Mouse (Mus musculus) layer of hippocampus, postnatal 10 days (tissue): ENCODE results near the gene Cep85l. TPM values are rescaled to one million over a fixed set of nuclear protein-coding genes. Genes with fewer than 3 reads are reported as not detected.

Experiments
- DNase-seq, 2 experiments: peaks; one replicate each; pipeline ENCODE4 v3.0.0; 2021; ENCODE audit warnings: low spot score in 2 of 2
- total RNA-seq, 2 experiments: library from RNA; stranded (reverse); gene quantifications; 2 replicates each; pipeline ENCODE4 v1.2.3; 2021

The Cep85l gene
- total RNA-seq, 2 experiments from 2014 or later, result 20.9 to 21.4 TPM

DNA sequence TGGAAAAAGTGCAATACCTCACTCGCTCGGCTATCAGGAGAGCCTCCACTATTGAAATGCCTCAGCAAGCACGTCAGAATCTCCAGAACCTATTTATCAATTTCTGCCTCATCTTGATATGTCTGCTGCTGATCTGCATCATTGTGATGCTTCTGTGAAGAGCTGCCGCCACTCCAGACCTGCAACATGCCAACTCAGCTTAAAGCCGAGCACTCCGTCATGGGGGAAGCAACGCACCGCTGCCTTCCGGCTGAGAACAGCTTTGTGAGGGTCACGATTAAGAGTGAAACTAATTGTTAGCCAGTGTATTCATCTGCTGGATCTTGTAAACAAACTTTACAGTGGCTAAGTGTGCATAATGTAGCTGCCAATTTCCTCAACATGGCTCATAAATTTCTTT lies 35.9 kb downstream of the Cep85l start:
- no peak for DNase-seq

DNA sequence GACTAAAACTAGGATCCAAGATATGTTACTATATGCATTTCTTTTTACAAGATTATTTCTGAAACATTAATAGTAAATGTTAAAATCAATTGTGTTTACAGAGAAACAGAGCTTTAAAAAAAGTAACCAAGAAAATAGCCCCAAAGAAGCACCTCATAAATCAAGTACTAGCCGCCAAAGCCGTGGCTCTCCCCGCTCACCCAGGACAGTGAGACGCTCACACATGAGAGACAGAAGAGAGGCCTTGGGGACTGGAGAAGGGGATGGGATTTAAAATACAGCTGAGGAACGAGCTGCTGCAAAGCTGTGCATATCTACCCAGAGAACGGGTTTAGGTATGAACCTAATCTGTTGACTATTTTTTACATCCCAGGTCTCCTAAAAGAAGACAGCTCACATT lies 36.4 kb downstream of the Cep85l start:
- no peak for DNase-seq

GRCm38 (mm10) chr10:53342166-53342728 lies 37.5 kb downstream of the Cep85l start:
- no peak for DNase-seq

- DNase-seq, result peak in 1 of 2 experiments; percentile 31
Measured at GRCm38 (mm10) chr10:53341288-53341965, 38.3 kb downstream of the Cep85l start.

DNA sequence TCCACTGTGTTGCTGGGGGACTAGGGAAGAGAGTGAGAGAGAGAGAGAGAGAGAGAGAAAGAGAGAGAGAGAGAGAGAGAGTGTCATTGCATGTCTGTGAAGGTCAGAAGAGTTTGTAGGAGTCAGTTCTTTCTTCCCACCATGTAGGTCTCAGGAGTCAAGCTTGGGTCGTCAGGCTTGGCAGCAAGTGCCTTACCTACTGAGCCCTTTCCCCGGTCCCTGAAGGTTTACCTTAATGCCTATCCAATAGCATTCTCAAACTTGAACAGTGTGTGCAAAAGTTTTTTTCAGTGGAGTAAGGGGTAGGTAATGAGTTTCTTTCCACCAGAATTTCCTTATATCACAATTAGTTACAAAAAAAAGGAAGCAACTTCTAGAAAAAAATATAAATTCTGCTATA lies 40.7 kb downstream of the Cep85l start:
- DNase-seq, result no peak

DNA sequence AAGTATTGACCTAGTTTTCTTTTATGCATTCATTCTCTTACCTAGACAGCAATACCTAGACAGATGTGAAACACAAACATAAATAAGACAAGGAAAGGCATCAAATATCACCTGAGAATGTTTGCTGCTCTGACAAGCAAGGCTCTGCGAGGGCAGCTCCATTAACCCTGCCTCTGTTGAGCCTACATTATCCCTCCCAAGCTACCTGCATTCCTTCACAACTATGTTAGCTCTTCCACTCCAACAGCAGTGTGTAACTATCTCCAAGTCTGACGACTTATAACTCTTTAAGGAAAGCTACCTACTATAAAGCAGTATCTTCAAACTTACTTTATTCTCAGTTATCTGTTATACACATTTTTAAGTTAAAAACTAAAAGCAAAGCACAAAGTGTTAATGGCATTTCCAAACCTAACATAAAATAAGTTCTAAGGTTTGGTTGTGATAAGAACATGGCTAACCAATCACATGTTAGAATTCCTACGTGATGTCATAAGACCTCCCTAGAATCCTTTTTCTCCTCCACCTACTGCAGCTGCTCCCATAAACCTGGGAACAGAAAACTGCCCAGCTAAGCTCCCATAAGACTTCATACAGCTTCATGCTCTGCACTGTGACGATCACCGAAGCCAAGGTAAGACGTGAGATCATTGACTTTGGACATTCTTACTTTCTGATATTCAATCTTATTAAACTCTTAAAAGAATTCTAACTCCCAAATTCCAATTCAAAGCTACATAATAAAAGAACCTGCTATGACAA lies 42.4 kb downstream of the Cep85l start, which contains the start of gene Pln:
Gene Pln, plus strand, starts transcription at position 506 of the 762 bp plus-strand sequence.
- no peak for DNase-seq

GRCm38 (mm10) chr10:53335974-53336373 lies 43.8 kb downstream of the Cep85l start:
- DNase-seq, result no peak

DNA sequence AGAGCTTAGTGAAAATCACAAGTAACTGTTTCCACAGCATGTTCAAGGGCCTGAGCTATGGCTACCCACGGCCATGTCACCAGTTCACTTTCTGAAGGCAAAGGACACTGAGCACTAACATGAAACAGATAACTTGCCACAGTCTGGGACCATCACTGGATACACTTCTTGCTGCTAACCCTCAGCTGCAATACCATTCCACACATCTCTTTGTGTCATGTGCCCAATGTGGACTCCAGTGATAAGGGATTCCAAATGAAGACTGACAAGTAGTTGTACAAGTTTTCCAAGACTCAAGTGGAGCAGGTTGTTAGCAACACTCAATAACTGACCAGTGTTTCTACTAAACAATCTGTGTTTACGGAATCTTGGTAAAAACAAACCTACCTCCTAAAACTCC lies 44.5 kb downstream of the Cep85l start:
- no peak for DNase-seq

DNA sequence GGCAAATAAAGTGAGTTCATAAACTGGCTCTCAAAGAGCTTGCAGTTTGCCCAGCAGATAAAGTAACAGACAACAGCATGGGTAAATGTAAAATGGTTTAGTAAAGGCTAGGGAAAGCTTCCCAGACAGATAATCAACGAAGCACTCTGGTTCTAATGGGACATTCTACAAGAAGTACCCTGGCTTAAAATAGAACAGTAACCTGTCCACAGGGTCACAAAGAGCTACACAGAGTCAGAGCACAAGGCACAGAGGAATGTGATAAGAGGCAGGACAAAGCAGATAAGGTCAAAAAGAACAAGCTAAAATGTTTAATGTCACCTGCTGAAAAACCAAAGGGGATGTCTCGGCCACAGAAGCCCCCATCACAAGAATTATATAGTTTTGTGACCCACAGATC lies 47.0 kb downstream of the Cep85l start:
- DNase-seq, result no peak

DNA sequence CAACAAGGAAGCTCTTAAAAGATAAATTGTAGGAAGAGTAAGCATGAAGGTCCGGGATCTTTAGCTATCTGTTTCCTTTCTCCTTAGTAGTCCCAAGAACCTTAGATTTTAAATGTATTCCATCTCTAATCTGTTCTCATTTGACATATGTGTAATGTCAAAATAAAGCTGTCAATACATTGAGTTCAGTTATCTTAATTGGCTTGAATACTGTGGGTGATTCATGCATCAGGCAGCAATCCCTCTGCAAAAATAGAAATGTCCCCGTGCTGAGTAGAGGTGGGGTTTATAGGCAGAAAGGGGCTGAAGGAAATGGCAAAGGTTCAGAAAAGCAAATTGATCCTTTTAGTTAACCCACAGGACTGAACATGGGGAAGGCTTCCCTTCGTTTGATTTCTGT lies 50.5 kb downstream of the Cep85l start:
- no peak for DNase-seq

DNA sequence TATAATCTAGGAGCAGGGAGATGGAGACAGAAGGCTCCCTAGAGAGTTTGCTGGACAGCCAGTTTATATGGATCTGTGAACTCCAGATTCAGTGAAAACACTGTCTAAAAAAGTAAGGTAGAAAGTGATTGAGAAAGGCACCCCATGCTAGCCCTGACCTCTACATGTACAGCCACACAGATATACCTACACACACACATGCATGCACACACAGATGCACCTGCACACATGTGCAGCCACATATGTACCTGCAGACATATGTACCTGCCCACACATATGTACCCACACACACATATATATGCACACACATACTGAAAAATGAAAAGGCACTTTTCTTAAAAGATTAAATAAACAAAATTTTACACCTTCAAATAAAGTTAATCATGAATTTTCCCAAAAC lies 53.4 kb downstream of the Cep85l start:
- no peak for DNase-seq

DNA sequence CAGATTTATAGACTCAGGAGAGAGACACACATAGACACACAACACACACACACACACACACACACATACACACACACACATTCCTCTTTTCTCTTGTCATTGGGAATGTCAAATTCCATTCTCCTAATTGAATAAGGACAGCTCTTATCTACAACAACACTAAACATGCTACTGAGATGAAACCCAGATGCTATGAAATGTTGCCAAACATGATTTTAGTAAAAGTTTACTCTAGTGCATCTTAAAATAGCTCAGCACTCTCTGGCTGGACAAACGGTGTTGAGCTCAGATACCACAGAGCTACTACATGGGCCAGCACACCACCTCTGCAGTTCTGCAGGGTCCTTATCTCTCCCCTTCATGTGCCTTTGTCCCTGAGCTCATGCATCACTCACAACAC lies 55.1 kb downstream of the Cep85l start:
- no peak for DNase-seq

DNA sequence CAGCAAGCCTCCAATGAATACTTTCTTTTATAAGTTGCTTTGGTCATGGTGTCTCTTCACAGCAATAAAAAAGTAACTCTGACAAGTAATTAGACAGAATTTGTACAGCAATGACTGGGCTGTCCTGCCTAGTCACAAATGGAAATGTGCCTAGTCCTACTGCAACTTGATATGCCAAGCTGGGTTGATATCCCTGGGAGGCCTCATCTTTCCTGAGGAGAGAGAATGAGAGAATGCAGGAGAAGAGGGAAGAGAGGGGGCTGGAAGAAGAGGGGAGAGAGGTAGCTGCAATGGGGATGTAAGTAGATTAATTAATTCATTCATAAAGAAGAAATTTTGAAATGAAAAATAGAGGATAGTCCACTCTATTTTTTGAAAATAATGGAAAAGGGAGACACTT lies 56.4 kb downstream of the Cep85l start:
- DNase-seq, result no peak

- DNase-seq, result no peak
Measured at GRCm38 (mm10) chr10:53306674-53307073, 73.1 kb downstream of the Cep85l start.

DNA sequence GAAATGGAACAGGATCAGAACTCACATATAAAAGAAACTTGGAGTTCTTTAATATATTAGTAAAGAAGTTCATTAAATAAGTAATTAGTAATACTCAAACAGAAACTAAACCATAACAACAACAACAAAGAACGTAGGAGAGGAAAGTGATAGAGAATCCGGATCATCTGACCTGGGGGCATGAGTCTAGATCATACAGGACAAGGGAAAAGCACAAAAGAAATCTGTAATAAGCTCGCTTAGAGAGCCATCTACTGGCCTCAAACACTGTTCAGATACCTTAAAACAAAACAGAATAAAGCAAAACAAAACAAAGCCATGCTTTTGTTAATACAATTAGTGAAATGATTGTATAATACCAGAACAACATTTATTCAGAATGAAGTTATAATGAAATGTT lies 73.9 kb downstream of the Cep85l start:
- DNase-seq, result no peak

DNA sequence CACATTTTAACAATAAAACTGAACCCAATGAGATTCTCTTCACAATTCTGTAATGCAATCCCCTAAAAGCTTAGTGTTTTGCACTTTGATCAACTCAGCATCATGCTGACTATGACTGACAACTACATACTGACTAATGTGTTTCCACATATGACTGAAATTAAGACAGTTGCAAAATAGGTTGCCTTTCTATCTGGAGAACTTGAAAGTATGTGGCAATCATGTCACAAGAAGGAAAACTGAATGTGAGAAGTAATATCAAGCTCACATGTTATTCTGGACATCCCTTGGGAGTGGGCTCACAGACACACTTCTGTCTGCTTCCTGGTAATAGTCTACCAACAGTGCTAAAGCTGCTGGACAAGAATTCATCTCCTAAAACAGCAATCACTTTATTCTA lies 94.6 kb downstream of the Cep85l start:
- no peak for DNase-seq

- no peak for DNase-seq
Measured at GRCm38 (mm10) chr10:53272228-53272627, 107.5 kb downstream of the Cep85l start.

- DNase-seq, result no peak
Measured at GRCm38 (mm10) chr10:53262021-53262420, 117.7 kb downstream of the Cep85l start.

GRCm38 (mm10) chr10:53235381-53235780 lies 144.4 kb downstream of the Cep85l start:
- DNase-seq, result no peak

GRCm38 (mm10) chr10:53234683-53235082 lies 145.1 kb downstream of the Cep85l start:
- no peak for DNase-seq

DNA sequence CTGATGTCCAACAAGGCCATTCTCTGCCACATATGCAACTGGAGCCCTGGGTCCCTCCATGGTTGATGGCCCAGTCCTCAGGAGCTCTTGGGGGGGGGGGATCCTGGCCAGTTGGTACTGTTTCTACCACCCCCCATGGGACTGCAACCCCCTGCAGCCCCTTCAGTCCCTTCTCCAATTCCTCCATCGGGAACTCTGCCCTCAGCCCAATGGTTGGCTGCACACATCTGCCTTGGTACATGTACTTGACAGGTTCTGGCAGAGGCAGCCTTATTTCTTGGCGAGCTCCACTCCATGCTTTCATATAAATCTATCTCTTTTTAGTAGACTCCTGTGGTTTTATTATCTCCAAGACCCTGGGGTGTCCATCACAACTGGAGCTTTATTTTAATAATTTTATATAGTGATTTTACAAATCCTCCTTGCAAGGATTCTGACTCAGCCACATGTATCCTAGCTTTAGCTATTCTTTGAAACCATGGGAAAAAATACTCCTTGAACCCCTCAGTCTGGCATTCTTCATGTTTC lies 145.6 kb downstream of the Cep85l start:
- no peak for DNase-seq

GRCm38 (mm10) chr10:53230809-53231208 lies 148.9 kb downstream of the Cep85l start:
- no peak for DNase-seq
